Mouse (Mus musculus) stomach, embryonic 15.5 days (tissue): ENCODE results near the gene Cbr1. TPM values are rescaled to one million over a fixed set of nuclear protein-coding genes. Genes with fewer than 3 reads are reported as not detected.
A peak's percentile ranks its signal among the peaks of the same experiment; 100 is the strongest.

Experiments
- ATAC-seq: fragments of 200-750 bp; cut with Nextera tagmentation; 2 replicates; pipeline ENCODE4 v1.8.0; 2017; ENCODE audit warnings: low read depth, moderate number of reproducible peaks, moderate TSS enrichment; ENCODE audit not compliant: insufficient read depth, low FRiP score
- H3K27ac ChIP-seq: fragments of 300-500 bp; sonication (generic); 2 replicates; pipeline ENCODE4 v1.5.1; 2015; ENCODE audit warnings: mild to moderate bottlenecking, inconsistent platforms
- H3K27me3 ChIP-seq: fragments of 300-500 bp; sonication (generic); replicated peaks from 2 replicates; pipeline ENCODE4 v1.6.1; 2015; ENCODE audit warnings: inconsistent platforms
- H3K36me3 ChIP-seq: fragments of 300-500 bp; sonication (generic); 2 replicates; pipeline ENCODE4 v1.6.1; 2015; ENCODE audit warnings: inconsistent platforms
- H3K4me1 ChIP-seq: fragments of 300-500 bp; sonication (generic); 2 replicates; pipeline ENCODE4 v1.6.1; 2015; ENCODE audit warnings: inconsistent platforms
- H3K4me2 ChIP-seq: fragments of 300-500 bp; sonication (generic); 2 replicates; pipeline ENCODE4 v1.6.1; 2015; ENCODE audit warnings: mild to moderate bottlenecking, inconsistent platforms
- H3K4me3 ChIP-seq: fragments of 300-500 bp; sonication (generic); replicated peaks from 2 replicates; pipeline ENCODE4 v1.5.1; 2015; ENCODE audit warnings: inconsistent platforms
- H3K9ac ChIP-seq: fragments of 300-500 bp; sonication (generic); 2 replicates; pipeline ENCODE4 v1.6.1; 2015; ENCODE audit warnings: inconsistent platforms
- H3K9me3 ChIP-seq: fragments of 300-500 bp; sonication (generic); 2 replicates; pipeline ENCODE4 v1.6.1; 2016; ENCODE audit warnings: inconsistent platforms
- WGBS: fragments of 180-500 bp; shearing (Covaris S2); methylation state at CpG from one replicate; pipeline ENCODE4 v1.1.7; 2015; 5-methylcytosine and 5-hydroxymethylcytosine counted together
- polyA plus RNA-seq: library from polyadenylated mRNA; unstranded; fragments of >200 nt; fragmentation: Nextera tagmentation; extraction: Ambion mirVana; gene quantifications from 2 replicates; pipeline ENCODE4 v1.2.1, GENCODE M21; 2015

The Cbr1 gene
- polyA plus RNA-seq: 105 and 114 TPM in 2 replicates

DNA sequence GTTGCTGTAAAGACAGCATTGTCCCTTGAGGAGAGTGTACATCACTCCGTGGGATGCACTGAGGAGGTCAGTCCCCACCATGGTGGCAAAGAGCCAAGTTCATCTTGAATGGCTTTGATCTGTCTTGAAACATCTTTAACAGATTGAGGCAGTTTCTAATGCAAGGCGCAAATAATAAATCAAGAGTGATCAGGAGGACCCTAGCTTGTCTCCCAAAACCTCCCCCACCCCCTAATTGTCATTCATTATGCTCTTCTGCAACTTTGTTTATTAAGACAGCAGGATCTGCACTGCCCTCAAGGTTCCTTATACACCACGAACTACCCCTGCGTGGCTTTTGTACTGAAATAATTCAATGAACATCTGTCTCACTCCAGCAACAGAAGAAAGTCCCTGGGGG, at the start of gene Cbr1:
Gene Cbr1, plus strand, starts transcription at position 301 of the 400 bp plus-strand sequence.
- peak within 1 kb of the TSS; percentile 83 for H3K4me2 ChIP-seq
- H3K36me3 ChIP-seq: no peaks in the 10 kb centered on the region
- H3K27me3 ChIP-seq: no peaks in the 10 kb centered on the region
- H3K4me1 ChIP-seq: peaks cover 13% of the 10 kb centered on the region; the same call in 1 of the 2 replicates
- WGBS: 79% methylated on average over 4 of the region's 4 CpGs
- H3K27ac ChIP-seq: no peak within 1 kb of the TSS
- ATAC-seq: no peak
- H3K9ac ChIP-seq: no peak within 1 kb of the TSS
- peak within 1 kb of the TSS; percentile 65 for H3K4me3 ChIP-seq
- H3K9me3 ChIP-seq: no peaks in the 10 kb centered on the region

GRCm38 (mm10) chr16:93557646-93558045, 48.0 kb upstream of the Cbr1 start:
- 64% methylated on average over 8 of the region's 8 CpGs for WGBS
- Histone ChIP-seq H3K4me2 (no peak overlapping the region), H3K9ac (no peak overlapping the region), H3K4me3 (no peak overlapping the region), H3K9me3 (no peaks in the 10 kb centered on the region), H3K4me1 (0 out of 2 replicates have a peak, but pooled peaks cover 4% of the 10 kb centered on the region), H3K27ac (no peak overlapping the region), H3K36me3 (no peaks in the 10 kb centered on the region), H3K27me3 (no peaks in the 10 kb centered on the region)
- ATAC-seq: no peak

DNA sequence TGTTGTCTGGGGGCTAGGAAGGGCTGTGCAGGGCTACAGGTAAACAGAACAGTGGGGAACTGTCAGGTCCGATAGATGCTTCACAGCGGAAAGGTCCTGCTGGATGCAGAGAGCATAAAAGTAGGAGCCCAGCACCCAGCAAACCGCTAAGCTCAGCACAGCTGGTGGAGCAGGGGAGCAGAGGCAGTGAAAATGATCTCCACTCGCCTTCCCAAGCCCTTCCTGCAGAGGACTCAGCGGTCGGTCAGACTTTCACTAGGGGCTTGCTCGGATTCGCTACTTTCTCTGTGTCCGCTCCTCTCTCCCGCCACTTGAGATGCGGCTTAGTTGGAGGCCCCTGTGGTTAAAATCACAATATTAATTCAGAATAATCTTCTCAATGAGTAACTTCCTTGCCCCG, 47.2 kb upstream of the Cbr1 start:
- no peak overlapping the region for H3K4me3 ChIP-seq
- ATAC-seq: no peak
- H3K4me2 ChIP-seq: peak overlapping the region; percentile 29

DNA sequence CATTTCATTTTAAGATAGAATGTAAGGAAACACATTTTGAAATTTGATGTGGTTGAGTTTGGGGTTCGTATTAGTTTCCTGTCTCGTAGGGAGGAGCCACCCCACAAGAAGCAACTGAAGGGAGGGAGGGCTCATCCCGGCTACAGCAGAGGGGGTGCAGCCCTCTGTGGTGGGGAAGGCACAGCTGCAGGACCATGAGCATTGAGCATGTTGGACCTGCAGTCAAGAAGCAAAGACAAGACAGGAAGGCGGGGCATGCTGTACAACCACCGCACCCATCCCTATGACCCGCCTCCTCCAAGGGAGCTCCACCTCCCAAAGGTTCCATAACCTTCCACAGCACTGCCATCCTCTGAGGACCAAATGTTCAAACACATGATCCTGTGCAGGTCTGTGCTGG, 33.3 kb upstream of the Cbr1 start:
- Histone ChIP-seq H3K9me3 (no peaks in the 10 kb centered on the region), H3K4me2 (no peak overlapping the region), H3K4me1 (peaks cover 9% of the 10 kb centered on the region; the same call in 1 of the 2 replicates), H3K27me3 (no peaks in the 10 kb centered on the region), H3K27ac (no peak overlapping the region), H3K4me3 (no peak overlapping the region), H3K36me3 (no peaks in the 10 kb centered on the region), H3K9ac (no peak overlapping the region)
- WGBS: 88% methylated on average over 6 of the region's 6 CpGs
- no peak for ATAC-seq

More for the DNA sequence above, 47.2 kb upstream of the Cbr1 start:
- H3K27me3 ChIP-seq: no peaks in the 10 kb centered on the region
- H3K9ac ChIP-seq: no peak overlapping the region
- 0 out of 2 replicates have a peak, but pooled peaks cover 4% of the 10 kb centered on the region for H3K4me1 ChIP-seq
- 24% methylated on average over 12 of the region's 12 CpGs for WGBS
- no peak overlapping the region for H3K27ac ChIP-seq
- H3K36me3 ChIP-seq: no peaks in the 10 kb centered on the region
- H3K9me3 ChIP-seq: no peaks in the 10 kb centered on the region

DNA sequence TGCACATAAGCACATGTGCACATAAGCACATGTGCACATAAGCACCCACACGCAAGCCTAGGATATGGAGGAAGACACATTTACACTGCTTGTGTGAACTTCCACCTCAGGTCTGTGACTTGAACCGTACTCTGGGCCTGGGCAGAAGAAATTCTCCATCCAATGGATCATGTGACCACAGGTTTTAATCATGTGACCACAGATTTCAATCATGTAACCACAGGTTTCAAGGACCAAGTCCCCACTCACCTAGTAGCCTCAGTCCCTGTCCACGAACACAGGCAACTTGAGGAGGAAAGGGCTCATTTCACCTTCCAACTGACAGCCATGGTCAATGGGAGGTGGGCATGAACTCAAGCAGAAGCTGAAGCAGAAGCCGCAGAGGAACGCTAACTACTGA, 32.2 kb upstream of the Cbr1 start:
- WGBS: 95% methylated on average over 5 of the region's 5 CpGs
- H3K27ac ChIP-seq: no peak overlapping the region
- peaks cover 9% of the 10 kb centered on the region; the same call in 1 of the 2 replicates for H3K4me1 ChIP-seq

GRCm38 (mm10) chr16:93574521-93575191, 31.0 kb upstream of the Cbr1 start:
- Histone ChIP-seq H3K4me1 (peaks cover 9% of the 10 kb centered on the region; the same call in 1 of the 2 replicates), H3K27me3 (no peaks in the 10 kb centered on the region), H3K4me3 (no peak overlapping the region), H3K9ac (no peak overlapping the region), H3K36me3 (no peaks in the 10 kb centered on the region), H3K4me2 (no peak overlapping the region), H3K9me3 (no peaks in the 10 kb centered on the region), H3K27ac (peak overlapping the region; percentile 23; the same call in 1 of the 2 replicates)
- no peak for ATAC-seq
- 31% methylated on average over 18 of the region's 18 CpGs for WGBS

More for the DNA sequence above, 32.2 kb upstream of the Cbr1 start:
- H3K9ac ChIP-seq: no peak overlapping the region
- H3K4me3 ChIP-seq: no peak overlapping the region
- no peak for ATAC-seq
- H3K27me3 ChIP-seq: no peaks in the 10 kb centered on the region
- H3K36me3 ChIP-seq: no peaks in the 10 kb centered on the region
- no peak overlapping the region for H3K4me2 ChIP-seq
- no peaks in the 10 kb centered on the region for H3K9me3 ChIP-seq

GRCm38 (mm10) chr16:93575574-93575973, 30.1 kb upstream of the Cbr1 start:
- Histone ChIP-seq H3K4me2 (no peak overlapping the region), H3K4me1 (peaks cover 9% of the 10 kb centered on the region; the same call in 1 of the 2 replicates), H3K36me3 (no peaks in the 10 kb centered on the region), H3K27me3 (no peaks in the 10 kb centered on the region), H3K9ac (no peak overlapping the region), H3K4me3 (no peak overlapping the region), H3K27ac (no peak overlapping the region), H3K9me3 (no peaks in the 10 kb centered on the region)
- WGBS: 62% methylated on average over 5 of the region's 5 CpGs
- ATAC-seq: no peak

GRCm38 (mm10) chr16:93576412-93577082, 29.1 kb upstream of the Cbr1 start:
- Histone ChIP-seq H3K27ac (no peak overlapping the region), H3K36me3 (no peaks in the 10 kb centered on the region), H3K4me3 (no peak overlapping the region), H3K27me3 (no peaks in the 10 kb centered on the region), H3K4me1 (peaks cover 9% of the 10 kb centered on the region; the same call in 1 of the 2 replicates), H3K4me2 (peak overlapping the region; percentile 38), H3K9ac (no peak overlapping the region), H3K9me3 (no peaks in the 10 kb centered on the region)
- 24% methylated on average over 14 of the region's 14 CpGs for WGBS
- ATAC-seq: peak; percentile 43; the same call in 1 of the 2 replicates

DNA sequence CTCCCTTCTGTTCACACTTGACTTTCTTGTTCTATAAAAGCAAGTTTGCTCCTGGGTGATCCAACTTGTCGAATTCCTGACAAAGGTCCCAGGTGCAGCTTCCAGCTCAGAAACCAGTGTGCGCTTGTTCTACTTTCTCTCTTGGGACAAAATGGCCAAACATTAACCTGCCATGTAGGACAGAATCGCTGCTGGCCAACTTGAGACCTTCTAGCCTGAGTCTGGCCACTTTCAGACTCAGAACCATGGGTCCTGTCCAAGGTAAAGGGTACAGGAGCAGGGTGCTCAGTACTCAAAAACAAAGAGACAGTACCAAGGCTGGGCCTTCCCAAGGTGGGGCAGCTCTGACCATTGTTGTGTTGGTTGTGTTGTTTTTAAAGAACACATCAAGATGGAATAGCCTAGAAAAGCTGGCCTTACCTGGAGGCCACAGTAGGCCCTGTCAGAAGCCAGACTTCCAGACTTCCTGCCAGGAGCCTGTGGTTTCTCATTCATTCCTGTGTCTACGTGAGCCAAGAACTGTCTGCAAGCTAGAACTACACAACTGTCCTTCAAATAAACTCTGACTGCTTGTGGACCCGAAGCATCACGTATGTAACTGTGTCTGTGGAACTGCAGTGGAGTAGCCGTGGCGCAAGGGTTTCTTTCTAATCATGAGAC, 27.2 kb upstream of the Cbr1 start:
- no peaks in the 10 kb centered on the region for H3K27me3 ChIP-seq
- H3K9me3 ChIP-seq: no peaks in the 10 kb centered on the region
- no peak overlapping the region for H3K4me2 ChIP-seq
- no peak for ATAC-seq
- H3K9ac ChIP-seq: no peak overlapping the region
- H3K4me1 ChIP-seq: peaks cover 9% of the 10 kb centered on the region; the same call in 1 of the 2 replicates
- H3K27ac ChIP-seq: no peak overlapping the region
- WGBS: 80% methylated on average over 8 of the region's 8 CpGs
- H3K4me3 ChIP-seq: no peak overlapping the region
- H3K36me3 ChIP-seq: no peaks in the 10 kb centered on the region

GRCm38 (mm10) chr16:93581125-93581524, 24.5 kb upstream of the Cbr1 start:
- 55% methylated on average over 6 of the region's 6 CpGs for WGBS
- ATAC-seq: no peak
- H3K4me1 ChIP-seq: no peaks in the 10 kb centered on the region
- no peak overlapping the region for H3K4me3 ChIP-seq
- H3K9me3 ChIP-seq: no peaks in the 10 kb centered on the region
- no peaks in the 10 kb centered on the region for H3K36me3 ChIP-seq
- H3K9ac ChIP-seq: no peak overlapping the region
- no peaks in the 10 kb centered on the region for H3K27me3 ChIP-seq
- H3K4me2 ChIP-seq: no peak overlapping the region
- no peak overlapping the region for H3K27ac ChIP-seq

GRCm38 (mm10) chr16:93584976-93585702, 20.5 kb upstream of the Cbr1 start:
- Histone ChIP-seq H3K36me3 (no peaks in the 10 kb centered on the region), H3K4me2 (no peak overlapping the region), H3K27me3 (no peaks in the 10 kb centered on the region), H3K4me3 (no peak overlapping the region), H3K27ac (no peak overlapping the region), H3K9me3 (no peaks in the 10 kb centered on the region), H3K9ac (no peak overlapping the region), H3K4me1 (no peaks in the 10 kb centered on the region)
- 75% methylated on average over 24 of the region's 24 CpGs for WGBS
- ATAC-seq: peak; percentile 66
